Mouse (Mus musculus): ENCODE measurements around the gene Iffo2.

- TF ChIP-seq CTCF (IDR thresholded peaks at IDR 0.05; ENCODE audit: borderline replicate concordance, extremely low read depth, insufficient read depth, insufficient read length) (no peak), POLR2A (IDR thresholded peaks at IDR 0.05; ENCODE audit: borderline replicate concordance, extremely low read depth, insufficient read depth, insufficient read length, poor library complexity, severe bottlenecking) (no peak)
Observed at GRCm38 (mm10) chr4:139605216-139605615, 74.9 kb downstream of the Iffo2 start.

Measured in brain, embryonic 14.5 days (tissue).